Mouse (Mus musculus): Measurements from ENCODE around the gene Spem1. TPM values are rescaled to one million over a fixed set of nuclear protein-coding genes. Genes with fewer than 3 reads are reported as not detected.

Gene Spem1
- polyA plus RNA-seq, 1 experiment from 2014 or later, result not detected

GRCm38 (mm10) chr11:69828832-69829231 lies 6.9 kb upstream of the Spem1 start:
- DNase-seq (ENCODE audit: low spot score) (no peak), ATAC-seq (replicated peaks; ENCODE audit: low FRiP score) (no peak)
- WGBS, result 77% methylated on average over 5 of the region's 5 CpGs
- Histone ChIP-seq H3K27ac (ENCODE audit: low read depth, low read length) (no peak overlapping the region), H3K4me3 (ENCODE audit: low read depth, low read length) (no peak overlapping the region), H3K36me3 (ENCODE audit: control insufficient read depth, insufficient read depth, low read length) (peaks cover 14% of the 10 kb centered on the region), H3K27me3 (replicated peaks; ENCODE audit: control insufficient read depth, insufficient read depth, low read length) (peaks cover 8% of the 10 kb centered on the region), H3K4me2 (no peak overlapping the region), H3K9ac (ENCODE audit: low read depth, low read length) (no peak overlapping the region), H3K4me1 (replicated peaks; ENCODE audit: control insufficient read depth, insufficient read depth, low read length) (peaks cover 4% of the 10 kb centered on the region), H3K9me3 (ENCODE audit: control insufficient read depth, low read length) (no peaks in the 10 kb centered on the region)

GRCm38 (mm10) chr11:69823456-69823855 lies 1.5 kb upstream of the Spem1 start:
- H3K27ac ChIP-seq (ENCODE audit: low read depth, low read length), result no peak overlapping the region
- no peak overlapping the region for H3K9ac ChIP-seq (ENCODE audit: low read depth, low read length)
- WGBS, result 67% methylated on average over 2 of the region's 2 CpGs
- no peaks in the 10 kb centered on the region; the same call in 1 of the 2 replicates for H3K27me3 ChIP-seq (replicated peaks; ENCODE audit: control insufficient read depth, insufficient read depth, low read length)
- no peaks in the 10 kb centered on the region for H3K9me3 ChIP-seq (ENCODE audit: control insufficient read depth, low read length)
- no peak overlapping the region for H3K4me2 ChIP-seq
- H3K4me1 ChIP-seq (replicated peaks; ENCODE audit: control insufficient read depth, insufficient read depth, low read length), result no peaks in the 10 kb centered on the region
- H3K4me3 ChIP-seq (ENCODE audit: low read depth, low read length), result no peak overlapping the region
- DNase-seq (ENCODE audit: low spot score) (no peak), ATAC-seq (replicated peaks; ENCODE audit: low FRiP score) (no peak)
- H3K36me3 ChIP-seq (ENCODE audit: control insufficient read depth, insufficient read depth, low read length), result peaks cover 14% of the 10 kb centered on the region

- Histone ChIP-seq H3K4me1 (replicated peaks; ENCODE audit: control insufficient read depth, insufficient read depth, low read length) (no peaks in the 10 kb centered on the region), H3K9me3 (ENCODE audit: control insufficient read depth, low read length) (no peaks in the 10 kb centered on the region), H3K4me3 (ENCODE audit: low read depth, low read length) (no peak overlapping the region), H3K27ac (ENCODE audit: low read depth, low read length) (no peak overlapping the region), H3K27me3 (replicated peaks; ENCODE audit: control insufficient read depth, insufficient read depth, low read length) (peaks cover 3% of the 10 kb centered on the region), H3K36me3 (ENCODE audit: control insufficient read depth, insufficient read depth, low read length) (no peaks in the 10 kb centered on the region), H3K9ac (ENCODE audit: low read depth, low read length) (no peak overlapping the region), H3K4me2 (no peak overlapping the region)
- no peak for ATAC-seq (replicated peaks; ENCODE audit: low FRiP score)
- WGBS, result 76% methylated on average over 8 of the region's 8 CpGs
- DNase-seq (ENCODE audit: low spot score), result no peak
Measured at GRCm38 (mm10) chr11:69818871-69819270, 3.1 kb downstream of the Spem1 start.

GRCm38 (mm10) chr11:69818365-69818764 lies 3.6 kb downstream of the Spem1 start, which contains the start of gene Spem2:
TSS of gene Spem2 (minus strand) at chr11:69818465.
- H3K4me1 ChIP-seq (replicated peaks; ENCODE audit: control insufficient read depth, insufficient read depth, low read length), result no peaks in the 10 kb centered on the region
- no peaks in the 10 kb centered on the region for H3K9me3 ChIP-seq (ENCODE audit: control insufficient read depth, low read length)
- H3K36me3 ChIP-seq (ENCODE audit: control insufficient read depth, insufficient read depth, low read length), result no peaks in the 10 kb centered on the region
- no peak within 1 kb of the TSS for H3K4me3 ChIP-seq (ENCODE audit: low read depth, low read length)
- H3K27me3 ChIP-seq (replicated peaks; ENCODE audit: control insufficient read depth, insufficient read depth, low read length), result peaks cover 3% of the 10 kb centered on the region
- no peak within 1 kb of the TSS for H3K9ac ChIP-seq (ENCODE audit: low read depth, low read length)
- ATAC-seq (replicated peaks; ENCODE audit: low FRiP score) (no peak), DNase-seq (ENCODE audit: low spot score) (no peak)
- no peak within 1 kb of the TSS for H3K27ac ChIP-seq (ENCODE audit: low read depth, low read length)
- 72% methylated on average over 2 of the region's 2 CpGs for WGBS
- no peak within 1 kb of the TSS for H3K4me2 ChIP-seq

- Histone ChIP-seq H3K9me3 (ENCODE audit: control insufficient read depth, low read length) (no peaks in the 10 kb centered on the region), H3K4me3 (ENCODE audit: low read depth, low read length) (no peak overlapping the region)
- no peak for ATAC-seq (replicated peaks; ENCODE audit: low FRiP score)
Measured at GRCm38 (mm10) chr11:69816520-69816919, 5.5 kb downstream of the Spem1 start.

GRCm38 (mm10) chr11:69815155-69815554 lies 6.8 kb downstream of the Spem1 start, which contains the start of gene Gm39566:
TSS of gene Gm39566 (minus strand) at chr11:69815298.
- Histone ChIP-seq H3K9me3 (ENCODE audit: control insufficient read depth, low read length) (no peaks in the 10 kb centered on the region), H3K27ac (ENCODE audit: low read depth, low read length) (no peak within 1 kb of the TSS), H3K4me1 (replicated peaks; ENCODE audit: control insufficient read depth, insufficient read depth, low read length) (no peaks in the 10 kb centered on the region), H3K4me2 (no peak within 1 kb of the TSS), H3K4me3 (ENCODE audit: low read depth, low read length) (no peak within 1 kb of the TSS), H3K9ac (ENCODE audit: low read depth, low read length) (no peak within 1 kb of the TSS), H3K27me3 (replicated peaks; ENCODE audit: control insufficient read depth, insufficient read depth, low read length) (peaks cover 3% of the 10 kb centered on the region), H3K36me3 (ENCODE audit: control insufficient read depth, insufficient read depth, low read length) (no peaks in the 10 kb centered on the region)
- DNase-seq (ENCODE audit: low spot score), result no peak
- 53% methylated on average over 10 of the region's 10 CpGs for WGBS
- ATAC-seq (replicated peaks; ENCODE audit: low FRiP score), result no peak

More at GRCm38 (mm10) chr11:69816520-69816919, 5.5 kb downstream of the Spem1 start:
- 84% methylated on average over 12 of the region's 12 CpGs for WGBS
- no peaks in the 10 kb centered on the region for H3K36me3 ChIP-seq (ENCODE audit: control insufficient read depth, insufficient read depth, low read length)
- H3K4me1 ChIP-seq (replicated peaks; ENCODE audit: control insufficient read depth, insufficient read depth, low read length), result no peaks in the 10 kb centered on the region
- peaks cover 3% of the 10 kb centered on the region for H3K27me3 ChIP-seq (replicated peaks; ENCODE audit: control insufficient read depth, insufficient read depth, low read length)
- no peak overlapping the region for H3K27ac ChIP-seq (ENCODE audit: low read depth, low read length)
- no peak for DNase-seq (ENCODE audit: low spot score)
- no peak overlapping the region for H3K4me2 ChIP-seq
- no peak overlapping the region for H3K9ac ChIP-seq (ENCODE audit: low read depth, low read length)

- Histone ChIP-seq H3K9ac (ENCODE audit: low read depth, low read length) (no peak overlapping the region), H3K27ac (ENCODE audit: low read depth, low read length) (no peak overlapping the region), H3K9me3 (ENCODE audit: control insufficient read depth, low read length) (no peaks in the 10 kb centered on the region), H3K27me3 (replicated peaks; ENCODE audit: control insufficient read depth, insufficient read depth, low read length) (peaks cover 8% of the 10 kb centered on the region), H3K36me3 (ENCODE audit: control insufficient read depth, insufficient read depth, low read length) (no peaks in the 10 kb centered on the region), H3K4me3 (ENCODE audit: low read depth, low read length) (no peak overlapping the region), H3K4me1 (replicated peaks; ENCODE audit: control insufficient read depth, insufficient read depth, low read length) (no peaks in the 10 kb centered on the region), H3K4me2 (no peak overlapping the region)
- no peak for ATAC-seq (replicated peaks; ENCODE audit: low FRiP score)
- no peak for DNase-seq (ENCODE audit: low spot score)
Measured at GRCm38 (mm10) chr11:69810280-69810679, 11.7 kb downstream of the Spem1 start.

- H3K4me3 ChIP-seq (ENCODE audit: low read depth, low read length), result no peak overlapping the region
- no peaks in the 10 kb centered on the region for H3K36me3 ChIP-seq (ENCODE audit: control insufficient read depth, insufficient read depth, low read length)
- 88% methylated on average over 2 of the region's 2 CpGs for WGBS
- no peak overlapping the region for H3K4me2 ChIP-seq
- DNase-seq (ENCODE audit: low spot score) (no peak), ATAC-seq (replicated peaks; ENCODE audit: low FRiP score) (no peak)
- no peaks in the 10 kb centered on the region for H3K9me3 ChIP-seq (ENCODE audit: control insufficient read depth, low read length)
- no peak overlapping the region for H3K9ac ChIP-seq (ENCODE audit: low read depth, low read length)
- H3K4me1 ChIP-seq (replicated peaks; ENCODE audit: control insufficient read depth, insufficient read depth, low read length), result peaks cover 24% of the 10 kb centered on the region
- peaks cover 35% of the 10 kb centered on the region for H3K27me3 ChIP-seq (replicated peaks; ENCODE audit: control insufficient read depth, insufficient read depth, low read length)
- no peak overlapping the region for H3K27ac ChIP-seq (ENCODE audit: low read depth, low read length)
Measured at GRCm38 (mm10) chr11:69807641-69808040, 14.3 kb downstream of the Spem1 start.

GRCm38 (mm10) chr11:69806378-69806777 lies 15.6 kb downstream of the Spem1 start:
- Histone ChIP-seq H3K4me1 (replicated peaks; ENCODE audit: control insufficient read depth, insufficient read depth, low read length) (peaks cover 33% of the 10 kb centered on the region), H3K9ac (ENCODE audit: low read depth, low read length) (no peak overlapping the region), H3K4me2 (no peak overlapping the region), H3K27me3 (replicated peaks; ENCODE audit: control insufficient read depth, insufficient read depth, low read length) (peaks cover 47% of the 10 kb centered on the region), H3K36me3 (ENCODE audit: control insufficient read depth, insufficient read depth, low read length) (no peaks in the 10 kb centered on the region), H3K27ac (ENCODE audit: low read depth, low read length) (no peak overlapping the region), H3K9me3 (ENCODE audit: control insufficient read depth, low read length) (no peaks in the 10 kb centered on the region), H3K4me3 (ENCODE audit: low read depth, low read length) (no peak overlapping the region)
- no peak for DNase-seq (ENCODE audit: low spot score)
- 71% methylated on average over 4 of the region's 4 CpGs for WGBS
- ATAC-seq (replicated peaks; ENCODE audit: low FRiP score), result no peak

Data from liver, embryonic 11.5 days (tissue).